Comparison of ENCODE assay signal across 8 mouse cellular contexts in the genomic region with DNA sequence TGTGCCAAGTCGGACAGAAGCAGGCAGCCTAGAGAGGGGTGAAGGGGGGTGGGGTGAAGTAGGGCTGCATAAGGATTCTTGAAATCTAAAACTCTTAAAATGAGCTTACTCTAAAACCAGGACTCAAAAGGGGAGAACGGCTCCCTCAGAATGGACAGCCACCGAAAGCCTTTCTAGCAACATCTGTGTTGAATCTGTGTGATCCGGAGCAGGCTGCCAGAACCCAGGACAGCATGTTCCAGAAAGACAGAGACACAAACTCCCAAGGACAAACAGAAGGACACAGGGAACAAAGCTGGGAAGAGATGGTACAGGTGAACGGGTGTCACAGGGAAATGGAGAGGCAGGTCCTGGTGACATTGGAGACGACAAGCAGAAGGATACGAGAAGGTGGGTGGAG. TPM values are rescaled to one million over a fixed set of nuclear protein-coding genes. Genes with fewer than 3 reads are reported as not detected.
DNase-seq lines count a peak whose midpoint lies in the region; ATAC-seq and TF ChIP-seq lines count a peak whose summit lies in the region.

No protein-coding gene starts in this region.

- H3K4me2 ChIP-seq in midbrain, embryonic 13.5 days (replicated peaks) = no peak overlapping the region
- H3K4me2 ChIP-seq in midbrain, embryonic 11.5 days = no peak overlapping the region
- H3K4me2 ChIP-seq in kidney, embryonic 15.5 days = no peak overlapping the region
- no peak overlapping the region for H3K4me2 ChIP-seq in stomach, postnatal 0 days (replicated peaks; ENCODE audit: low read depth)

- H3K4me3 ChIP-seq in cerebellum, adult 2 months (replicated peaks; ENCODE audit: insufficient read depth, low read depth, low read length) = no peak overlapping the region
- no peak overlapping the region for H3K4me3 ChIP-seq in midbrain, embryonic 13.5 days (replicated peaks)
- no peak overlapping the region for H3K4me3 ChIP-seq in midbrain, embryonic 11.5 days (ENCODE audit: low read depth, low read length)
- H3K4me3 ChIP-seq in kidney, embryonic 15.5 days (replicated peaks) = no peak overlapping the region
- H3K4me3 ChIP-seq in stomach, postnatal 0 days (ENCODE audit: low read depth, low read length) = no peak overlapping the region

- no peak overlapping the region for H3K9ac ChIP-seq in midbrain, embryonic 13.5 days (replicated peaks)
- no peak overlapping the region for H3K9ac ChIP-seq in midbrain, embryonic 11.5 days (ENCODE audit: low read length)
- H3K9ac ChIP-seq in kidney, embryonic 15.5 days = no peak overlapping the region
- no peak overlapping the region for H3K9ac ChIP-seq in stomach, postnatal 0 days (ENCODE audit: low read length)

- TF ChIP-seq EP300 in stomach, postnatal 0 days (optimal IDR thresholded peaks at IDR 0.05) = no peak

- H3K27me3 ChIP-seq in cerebellum, adult 2 months (ENCODE audit: control insufficient read depth, insufficient read depth, low read length) = no peaks in the 10 kb centered on the region
- H3K27me3 ChIP-seq in midbrain, embryonic 13.5 days = no peaks in the 10 kb centered on the region
- H3K27me3 ChIP-seq in midbrain, embryonic 11.5 days (ENCODE audit: control insufficient read depth, insufficient read depth, low read length) = no peaks in the 10 kb centered on the region
- H3K27me3 ChIP-seq in kidney, embryonic 15.5 days = no peaks in the 10 kb centered on the region
- H3K27me3 ChIP-seq in stomach, postnatal 0 days (ENCODE audit: control insufficient read depth, insufficient read depth, low read length) = no peaks in the 10 kb centered on the region

- TF ChIP-seq POLR2A in cerebellum, adult 2 months (IDR thresholded peaks at IDR 0.05; ENCODE audit: borderline replicate concordance, insufficient read depth, low read length) = no peak

- H3K9me3 ChIP-seq in midbrain, embryonic 13.5 days = no peaks in the 10 kb centered on the region
- H3K9me3 ChIP-seq in midbrain, embryonic 11.5 days (ENCODE audit: control insufficient read depth, low read length) = no peaks in the 10 kb centered on the region
- no peaks in the 10 kb centered on the region for H3K9me3 ChIP-seq in kidney, embryonic 15.5 days (replicated peaks)
- no peaks in the 10 kb centered on the region for H3K9me3 ChIP-seq in stomach, postnatal 0 days (ENCODE audit: control insufficient read depth, low read length)

- peak overlapping the region; percentile 97 for H3K27ac ChIP-seq in cerebellum, adult 2 months (ENCODE audit: insufficient read depth, low read length)
- peak overlapping the region; percentile 15; the same call in 1 of the 2 replicates for H3K27ac ChIP-seq in midbrain, embryonic 13.5 days
- no peak overlapping the region for H3K27ac ChIP-seq in midbrain, embryonic 11.5 days (ENCODE audit: low read depth, low read length)
- H3K27ac ChIP-seq in kidney, embryonic 15.5 days = peak overlapping the region; percentile 96
- peak overlapping the region; percentile 94 for H3K27ac ChIP-seq in stomach, postnatal 0 days (replicated peaks)

- no peak for DNase-seq in cerebellum, adult 2 months
- no peak for DNase-seq in cerebellum, adult 11 months
- DNase-seq in midbrain, embryonic 11.5 days (ENCODE audit: low spot score, missing footprints) = no peak
- DNase-seq in stomach, postnatal 0 days (ENCODE audit: low spot score) = no peak
- DNase-seq in right cerebral cortex, postnatal 36 days (ENCODE audit: low spot score in 2 of 2) = no peak
- no peak for DNase-seq in layer of hippocampus, adult 8-10 months (ENCODE audit: low spot score in 2 of 2)

- TF ChIP-seq CTCF in cerebellum, adult 2 months (IDR thresholded peaks at IDR 0.05; ENCODE audit: borderline replicate concordance, insufficient read depth, low read depth, low read length) = no peak
- TF ChIP-seq CTCF in stomach, postnatal 0 days (IDR thresholded peaks at IDR 0.05; ENCODE audit: low read depth) = no peak

- ATAC-seq in midbrain, embryonic 13.5 days = no peak
- ATAC-seq in midbrain, embryonic 11.5 days (ENCODE audit: low FRiP score) = no peak
- ATAC-seq in kidney, embryonic 15.5 days (replicated peaks; ENCODE audit: low FRiP score) = no peak
- ATAC-seq in stomach, postnatal 0 days (ENCODE audit: low FRiP score, low TSS enrichment) = no peak

- H3K4me1 ChIP-seq in cerebellum, adult 2 months (ENCODE audit: control insufficient read depth, insufficient read depth, low read length) = peaks cover 64% of the 10 kb centered on the region
- H3K4me1 ChIP-seq in midbrain, embryonic 13.5 days (replicated peaks) = peaks cover 83% of the 10 kb centered on the region
- H3K4me1 ChIP-seq in midbrain, embryonic 11.5 days (ENCODE audit: control insufficient read depth, insufficient read depth, low read length) = peaks cover 48% of the 10 kb centered on the region
- peaks cover 74% of the 10 kb centered on the region for H3K4me1 ChIP-seq in kidney, embryonic 15.5 days
- H3K4me1 ChIP-seq in stomach, postnatal 0 days (replicated peaks; ENCODE audit: control insufficient read depth, insufficient read depth) = peaks cover 38% of the 10 kb centered on the region

- H3K36me3 ChIP-seq in midbrain, embryonic 13.5 days = peaks cover 41% of the 10 kb centered on the region
- peaks cover 6% of the 10 kb centered on the region; the same call in 1 of the 2 replicates for H3K36me3 ChIP-seq in midbrain, embryonic 11.5 days (ENCODE audit: control insufficient read depth, insufficient read depth, low read length)
- peaks cover 46% of the 10 kb centered on the region for H3K36me3 ChIP-seq in kidney, embryonic 15.5 days
- no peaks in the 10 kb centered on the region; the same call in none of the 2 replicates for H3K36me3 ChIP-seq in stomach, postnatal 0 days (ENCODE audit: control insufficient read depth, insufficient read depth, low read length)

- WGBS in cerebellum, adult 2 months = 15% methylated on average over 7 of the region's 7 CpGs
- WGBS in midbrain, embryonic 13.5 days = 88% methylated on average over 7 of the region's 7 CpGs
- 83% methylated on average over 7 of the region's 7 CpGs for WGBS in midbrain, embryonic 11.5 days
- 76% methylated on average over 7 of the region's 7 CpGs for WGBS in kidney, embryonic 15.5 days
- 45% methylated on average over 7 of the region's 7 CpGs for WGBS in stomach, postnatal 0 days

RNA-seq across cellular contexts. Expression of a gene that starts 25.6 kb away (rescaled TPM):
- 85.5 and 86.6 TPM in 2 replicates for polyA plus RNA-seq in cerebellum, adult 2 months (2012; rRNA removed)
- polyA plus RNA-seq in midbrain, embryonic 13.5 days (2015; fragmentation: Nextera tagmentation; extraction: Ambion mirVana) = 85.4 and 86.8 TPM in 2 replicates
- polyA plus RNA-seq in midbrain, embryonic 11.5 days (2014; fragmentation: Nextera tagmentation; extraction: Ambion mirVana) = 43.1 and 45.6 TPM in 2 replicates
- polyA plus RNA-seq in kidney, embryonic 15.5 days (2015; fragmentation: Nextera tagmentation; extraction: Ambion mirVana) = 67.1 and 68.3 TPM in 2 replicates
- 24.3 and 29.7 TPM in 2 replicates for polyA plus RNA-seq in stomach, postnatal 0 days (2015; fragmentation: Nextera tagmentation; extraction: Ambion mirVana)
- 100 to 1,000 TPM; 128 to 162 (median 147) TPM for total RNA-seq in layer of hippocampus, adult 8-10 months (2022)
